ENCODE assay signal across 8 mouse cellular contexts in the genomic region with DNA sequence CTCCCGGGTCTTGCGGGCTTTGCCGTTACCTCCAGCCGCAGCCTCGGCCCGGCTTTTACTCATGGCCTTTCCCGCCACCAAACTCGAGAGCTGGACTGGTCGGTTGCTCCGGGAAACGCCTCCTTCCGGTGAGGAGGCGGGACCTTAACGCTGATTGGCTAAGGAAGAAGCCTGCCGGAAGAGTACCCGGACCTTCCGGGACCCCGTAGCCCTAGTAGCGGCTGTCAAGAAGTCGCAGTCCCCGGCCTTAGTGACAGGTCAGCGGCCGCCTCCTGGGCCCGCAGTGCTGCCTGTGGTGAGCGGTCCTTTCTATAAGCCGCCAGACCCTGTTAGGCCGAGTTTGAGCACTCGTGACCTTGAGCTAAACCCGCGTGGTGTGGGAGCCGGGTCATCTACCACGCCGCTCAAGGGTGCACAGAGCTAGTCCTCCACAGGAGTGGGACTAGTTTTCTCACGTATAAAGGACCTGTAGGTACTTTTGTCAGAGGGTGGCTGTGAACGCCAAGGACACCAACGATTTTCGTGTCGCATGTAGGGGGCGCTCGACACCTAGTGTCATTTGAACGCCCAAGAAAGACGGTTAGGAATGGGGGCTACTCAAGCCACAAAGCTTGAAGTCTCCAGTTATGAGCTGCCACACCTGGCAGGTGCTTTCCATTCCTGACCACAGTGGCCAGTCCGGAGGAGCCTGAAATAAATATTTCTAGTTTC. TPM values are rescaled to one million over a fixed set of nuclear protein-coding genes. Genes with fewer than 3 reads are reported as not detected.
DNase-seq lines count a peak whose midpoint lies in the region; ATAC-seq lines count a peak whose summit lies in the region.

Gene Psmc3ip (minus strand): TSS at position 123 of the 711 bp plus-strand sequence.

- H3K36me3 ChIP-seq in heart, embryonic 14.5 days (ENCODE audit: control insufficient read depth, insufficient read depth, low read length), result peaks cover 75% of the 10 kb centered on the region
- peaks cover 79% of the 10 kb centered on the region for H3K36me3 ChIP-seq in liver, embryonic 12.5 days
- H3K36me3 ChIP-seq in splenic B cell, adult 2 months (ENCODE audit: control insufficient read depth, insufficient read depth, low read length, poor library complexity, severe bottlenecking), result peaks cover 12% of the 10 kb centered on the region

- peak within 1 kb of the TSS; percentile 89 to 99 for H3K27ac ChIP-seq in heart, embryonic 14.5 days (replicated peaks in 1 of 2; ENCODE audit: control insufficient read depth in 1 of 2, insufficient read depth in 1 of 2, low read depth in 2 of 2, low read length in 2 of 2)
- peak within 1 kb of the TSS; percentile 98 for H3K27ac ChIP-seq in liver, embryonic 12.5 days

- peak; percentile 72 to 83 for DNase-seq in CD8-positive naive resting alpha-beta T cell, adult 2 months (ENCODE audit: low read depth in 2 of 2, low spot score in 2 of 2)
- DNase-seq in c-Kit-negative CD71-positive TER-119-positive erythroid progenitor cells, embryonic 14.5 days (ENCODE audit: low read depth, low spot score), result peak; percentile 92
- peak; percentile 85 for DNase-seq in fibroblast of lung, adult 2 months (ENCODE audit: low read depth)
- DNase-seq in kidney, postnatal 10 days, result peak; percentile 97
- DNase-seq in naive thymus-derived CD4-positive, alpha-beta T cell, adult 2 months (ENCODE audit: low read depth), result peak; percentile 91
- DNase-seq in splenic B cell, adult 2 months (ENCODE audit: low read depth, low spot score), result peak; percentile 96

- peak within 1 kb of the TSS; percentile 91 for H3K4me2 ChIP-seq in heart, embryonic 14.5 days (ENCODE audit: low read length)
- peak within 1 kb of the TSS; percentile 99 for H3K4me2 ChIP-seq in liver, embryonic 12.5 days

- ATAC-seq in heart, embryonic 14.5 days (ENCODE audit: insufficient number of reproducible peaks, insufficient read depth, low FRiP score, low read depth), result peak; percentile 88
- peak; percentile 95 for ATAC-seq in liver, embryonic 12.5 days

- no peaks in the 10 kb centered on the region for H3K9me3 ChIP-seq in heart, embryonic 14.5 days (ENCODE audit: control insufficient read depth, low read length)
- no peaks in the 10 kb centered on the region for H3K9me3 ChIP-seq in liver, embryonic 12.5 days (replicated peaks)

- H3K9ac ChIP-seq in heart, embryonic 14.5 days (ENCODE audit: low read length), result peak within 1 kb of the TSS; percentile 90
- H3K9ac ChIP-seq in liver, embryonic 12.5 days, result peak within 1 kb of the TSS; percentile 90

- WGBS in heart, embryonic 14.5 days, result under 1% methylated on average over 43 of the region's 43 CpGs
- WGBS in liver, embryonic 12.5 days (ENCODE audit: insufficient replicate concordance), result under 1% methylated on average over 43 of the region's 43 CpGs

- H3K4me1 ChIP-seq in heart, embryonic 14.5 days (ENCODE audit: control insufficient read depth in 2 of 2, insufficient read depth in 2 of 2, low read length in 2 of 2), result peaks cover 5 to 7% of the 10 kb centered on the region in 2 experiments; a peak in 3 of 4 replicates
- peaks cover 27% of the 10 kb centered on the region for H3K4me1 ChIP-seq in liver, embryonic 12.5 days

- peak within 1 kb of the TSS; percentile 57 to 73 for H3K4me3 ChIP-seq in heart, embryonic 14.5 days (ENCODE audit: control insufficient read depth in 1 of 2, insufficient read depth in 1 of 2, low read depth in 1 of 2, low read length in 2 of 2)
- peak within 1 kb of the TSS; percentile 86 for H3K4me3 ChIP-seq in liver, embryonic 12.5 days

- H3K27me3 ChIP-seq in heart, embryonic 14.5 days (ENCODE audit: control insufficient read depth, insufficient read depth, low read length), result no peaks in the 10 kb centered on the region
- no peaks in the 10 kb centered on the region for H3K27me3 ChIP-seq in liver, embryonic 12.5 days (replicated peaks)
- H3K27me3 ChIP-seq in splenic B cell, adult 2 months (ENCODE audit: control insufficient read depth, insufficient read depth, low read length, poor library complexity, severe bottlenecking), result no peaks in the 10 kb centered on the region

RNA-seq across cellular contexts. Expression of gene Psmc3ip, which starts in this region (rescaled TPM):
- 22.8 and 22.9 TPM in 2 replicates for polyA plus RNA-seq in heart, embryonic 14.5 days (2014; fragmentation: Nextera tagmentation; extraction: Ambion mirVana)
- 28.2 and 28.3 TPM in 2 replicates for polyA plus RNA-seq in liver, embryonic 12.5 days (2016; fragmentation: Nextera tagmentation; extraction: Ambion mirVana)

Comparison
In these comparisons a context has a peak if more than half of its experiments do, and no peak if none do; other contexts are left out.
1. Peak in every context shown above with its lines: DNase-seq, ATAC-seq, H3K4me3 ChIP-seq and H3K27ac ChIP-seq.